ENCODE assay signal across 8 mouse cellular contexts in the genomic region with DNA sequence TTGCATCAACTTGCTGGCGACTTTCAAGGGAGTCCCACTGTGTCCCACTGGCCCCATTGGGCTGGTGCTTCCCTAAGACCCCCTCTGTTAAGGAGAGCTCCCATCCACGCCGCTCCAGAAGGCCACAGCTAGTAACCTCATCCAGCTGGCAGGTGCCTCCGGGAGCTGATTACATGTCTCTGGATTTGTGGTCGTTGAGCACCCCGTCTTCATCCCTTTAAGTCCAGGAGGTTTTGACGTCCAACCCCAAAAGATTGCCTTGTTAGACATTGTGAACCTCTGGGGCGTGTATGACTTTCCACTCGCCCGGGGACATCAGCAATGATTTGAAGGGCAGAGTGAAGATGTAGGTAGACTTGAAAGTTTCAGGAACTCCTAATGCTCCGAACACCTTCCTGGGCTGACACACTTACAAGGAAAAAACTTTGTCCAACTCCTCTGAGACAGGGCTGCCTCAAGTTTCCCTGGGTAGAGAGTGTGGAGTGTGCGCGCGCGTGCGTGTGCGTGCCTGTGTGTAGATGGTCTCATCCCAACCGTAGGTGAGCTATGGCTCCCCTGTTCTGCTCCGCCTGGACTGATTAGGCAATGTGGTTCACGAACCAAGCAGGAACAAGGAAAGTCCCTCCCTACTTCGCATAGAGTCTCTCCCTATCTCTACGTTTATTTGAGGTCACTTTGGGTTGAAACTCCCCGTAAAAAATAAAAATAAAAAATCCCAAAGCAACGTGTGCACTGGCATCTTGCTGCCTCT. TPM values are rescaled to one million over a fixed set of nuclear protein-coding genes. Genes with fewer than 3 reads are reported as not detected.
DNase-seq lines count a peak whose midpoint lies in the region; ATAC-seq and TF ChIP-seq lines count a peak whose summit lies in the region.

No protein-coding gene starts in this region.

- H3K4me3 ChIP-seq in heart, embryonic 12.5 days, result peak overlapping the region; percentile 59
- H3K4me3 ChIP-seq in embryonic facial prominence, embryonic 11.5 days (ENCODE audit: low read depth, low read length), result peak overlapping the region; percentile 79
- H3K4me3 ChIP-seq in hindbrain, embryonic 16.5 days (ENCODE audit: low read length), result peak overlapping the region; percentile 44
- peak overlapping the region; percentile 17; the same call in 1 of the 2 replicates for H3K4me3 ChIP-seq in lung, postnatal 0 days (ENCODE audit: low read depth, low read length)

- TF ChIP-seq CTCF in lung, postnatal 0 days (IDR thresholded peaks at IDR 0.05), result no peak

- no peak for TF ChIP-seq EP300 in lung, postnatal 0 days (IDR thresholded peaks at IDR 0.05)

- 0 out of 2 replicates have a peak overlapping the region, but pooled peaks have one; percentile 19 for H3K9ac ChIP-seq in heart, embryonic 12.5 days
- H3K9ac ChIP-seq in embryonic facial prominence, embryonic 11.5 days (replicated peaks; ENCODE audit: low read length), result peak overlapping the region; percentile 80
- H3K9ac ChIP-seq in hindbrain, embryonic 16.5 days (ENCODE audit: low read depth, low read length), result no peak overlapping the region
- H3K9ac ChIP-seq in lung, postnatal 0 days (replicated peaks; ENCODE audit: low read depth), result peak overlapping the region; percentile 84

- no peaks in the 10 kb centered on the region for H3K9me3 ChIP-seq in heart, embryonic 12.5 days (replicated peaks)
- H3K9me3 ChIP-seq in embryonic facial prominence, embryonic 11.5 days (replicated peaks; ENCODE audit: control insufficient read depth, low read length), result no peaks in the 10 kb centered on the region
- no peaks in the 10 kb centered on the region for H3K9me3 ChIP-seq in hindbrain, embryonic 16.5 days (ENCODE audit: control insufficient read depth, low read length)
- no peaks in the 10 kb centered on the region for H3K9me3 ChIP-seq in lung, postnatal 0 days (ENCODE audit: low read length)

- no peak for ATAC-seq in heart, embryonic 12.5 days (ENCODE audit: insufficient number of reproducible peaks, low FRiP score)
- ATAC-seq in embryonic facial prominence, embryonic 11.5 days (replicated peaks; ENCODE audit: insufficient number of reproducible peaks, low FRiP score, low TSS enrichment, low read depth), result no peak
- ATAC-seq in hindbrain, embryonic 16.5 days, result no peak
- no peak for ATAC-seq in lung, postnatal 0 days
- no peak for ATAC-seq in monocyte, adult 5-6 weeks (replicated peaks; ENCODE audit: insufficient number of reproducible peaks, low FRiP score, low TSS enrichment, poor library complexity, severe bottlenecking)

- H3K4me2 ChIP-seq in heart, embryonic 12.5 days, result peak overlapping the region; percentile 93
- H3K4me2 ChIP-seq in embryonic facial prominence, embryonic 11.5 days (ENCODE audit: low read depth, low read length), result peak overlapping the region; percentile 87
- peak overlapping the region; percentile 85 for H3K4me2 ChIP-seq in hindbrain, embryonic 16.5 days (ENCODE audit: low read length)
- peak overlapping the region; percentile 80 for H3K4me2 ChIP-seq in lung, postnatal 0 days (replicated peaks; ENCODE audit: low read depth, low read length)

- no peaks in the 10 kb centered on the region for H3K36me3 ChIP-seq in heart, embryonic 12.5 days
- no peaks in the 10 kb centered on the region; the same call in 1 of the 2 replicates for H3K36me3 ChIP-seq in embryonic facial prominence, embryonic 11.5 days (replicated peaks; ENCODE audit: control insufficient read depth, insufficient read depth, low read depth, low read length)
- H3K36me3 ChIP-seq in hindbrain, embryonic 16.5 days (ENCODE audit: control insufficient read depth, insufficient read depth, low read length), result no peaks in the 10 kb centered on the region
- H3K36me3 ChIP-seq in lung, postnatal 0 days (ENCODE audit: insufficient read depth, low read length), result peaks cover 12% of the 10 kb centered on the region; the same call in 1 of the 2 replicates

- peaks cover 44% of the 10 kb centered on the region for H3K4me1 ChIP-seq in heart, embryonic 12.5 days (replicated peaks)
- H3K4me1 ChIP-seq in embryonic facial prominence, embryonic 11.5 days (ENCODE audit: control insufficient read depth, insufficient read depth, low read length), result peaks cover 5% of the 10 kb centered on the region
- peaks cover 15% of the 10 kb centered on the region for H3K4me1 ChIP-seq in hindbrain, embryonic 16.5 days (ENCODE audit: control insufficient read depth, insufficient read depth, low read depth, low read length)
- peaks cover 14% of the 10 kb centered on the region; the same call in 1 of the 2 replicates for H3K4me1 ChIP-seq in lung, postnatal 0 days (ENCODE audit: insufficient read depth, low read depth, low read length)

- 8% methylated on average over 24 of the region's 24 CpGs for WGBS in heart, embryonic 12.5 days
- 5% methylated on average over 24 of the region's 24 CpGs for WGBS in embryonic facial prominence, embryonic 11.5 days
- 5% methylated on average over 24 of the region's 24 CpGs for WGBS in hindbrain, embryonic 16.5 days
- WGBS in lung, postnatal 0 days, result 8% methylated on average over 24 of the region's 24 CpGs

- 0 out of 2 replicates have a peak overlapping the region, but pooled peaks have one; percentile 3 for H3K27ac ChIP-seq in heart, embryonic 12.5 days (ENCODE audit: poor library complexity, severe bottlenecking)
- H3K27ac ChIP-seq in embryonic facial prominence, embryonic 11.5 days (replicated peaks; ENCODE audit: low read depth, low read length), result peak overlapping the region; percentile 81
- no peak overlapping the region for H3K27ac ChIP-seq in hindbrain, embryonic 16.5 days (ENCODE audit: low read depth, low read length)
- H3K27ac ChIP-seq in lung, postnatal 0 days (ENCODE audit: low read length), result peak overlapping the region; percentile 97

- no peak for DNase-seq in heart, adult 9 months (ENCODE audit: low spot score in 2 of 2)
- peak; percentile 52 for DNase-seq in embryonic facial prominence, embryonic 11.5 days (ENCODE audit: low spot score)
- DNase-seq in lung, postnatal 0 days (ENCODE audit: low spot score), result no peak
- DNase-seq in right cerebral cortex, postnatal 25 days, result no peak
- DNase-seq in cerebellum, postnatal 36 days, result no peak

- H3K27me3 ChIP-seq in heart, embryonic 12.5 days (replicated peaks), result peaks cover 70% of the 10 kb centered on the region
- peaks cover 14% of the 10 kb centered on the region for H3K27me3 ChIP-seq in embryonic facial prominence, embryonic 11.5 days (ENCODE audit: control insufficient read depth, insufficient read depth, low read length)
- peaks cover 74% of the 10 kb centered on the region for H3K27me3 ChIP-seq in hindbrain, embryonic 16.5 days (replicated peaks; ENCODE audit: control insufficient read depth, insufficient read depth, low read length)
- peaks cover 21% of the 10 kb centered on the region for H3K27me3 ChIP-seq in lung, postnatal 0 days (replicated peaks; ENCODE audit: insufficient read depth, low read length)

RNA-seq across cellular contexts. Expression of gene Gm11444, which starts 7.4 kb away (rescaled TPM):
- not detected in 2 replicates for polyA plus RNA-seq in heart, embryonic 12.5 days (2016; fragmentation: Nextera tagmentation; extraction: Ambion mirVana)
- polyA plus RNA-seq in embryonic facial prominence, embryonic 11.5 days (2014; fragmentation: Nextera tagmentation; extraction: Ambion mirVana), result not detected in 2 replicates
- not detected in 2 replicates for polyA plus RNA-seq in hindbrain, embryonic 16.5 days (2015; fragmentation: Nextera tagmentation; extraction: Ambion mirVana)
- not detected in 2 replicates for polyA plus RNA-seq in lung, postnatal 0 days (2015; fragmentation: Nextera tagmentation; extraction: Ambion mirVana)
- not detected in 3 replicates for total RNA-seq in monocyte, adult 5-6 weeks (2017)

RNA-seq across cellular contexts. Expression of gene Tbx2, which starts 10.4 kb away (rescaled TPM):
- 3.2 TPM in 2 replicates for polyA plus RNA-seq in heart, embryonic 12.5 days (2016; fragmentation: Nextera tagmentation; extraction: Ambion mirVana)
- 22.3 and 25.9 TPM in 2 replicates for polyA plus RNA-seq in embryonic facial prominence, embryonic 11.5 days (2014; fragmentation: Nextera tagmentation; extraction: Ambion mirVana)
- polyA plus RNA-seq in hindbrain, embryonic 16.5 days (2015; fragmentation: Nextera tagmentation; extraction: Ambion mirVana), result 0.64 and 1.0 TPM in 2 replicates
- polyA plus RNA-seq in lung, postnatal 0 days (2015; fragmentation: Nextera tagmentation; extraction: Ambion mirVana), result 43.6 and 49.6 TPM in 2 replicates
- total RNA-seq in monocyte, adult 5-6 weeks (2017), result 0.19 to 0.95 TPM (median 0.21 TPM) in 3 replicates

RNA-seq across cellular contexts. Expression of gene Tbx4, which starts 43.5 kb away (rescaled TPM):
- 0.49 and 0.94 TPM in 2 replicates for polyA plus RNA-seq in heart, embryonic 12.5 days (2016; fragmentation: Nextera tagmentation; extraction: Ambion mirVana)
- 0.65 and 1.5 TPM in 2 replicates for polyA plus RNA-seq in embryonic facial prominence, embryonic 11.5 days (2014; fragmentation: Nextera tagmentation; extraction: Ambion mirVana)
- 0.40 TPM in 2 replicates for polyA plus RNA-seq in hindbrain, embryonic 16.5 days (2015; fragmentation: Nextera tagmentation; extraction: Ambion mirVana)
- polyA plus RNA-seq in lung, postnatal 0 days (2015; fragmentation: Nextera tagmentation; extraction: Ambion mirVana), result 46.2 and 48.5 TPM in 2 replicates
- total RNA-seq in monocyte, adult 5-6 weeks (2017), result not detected in 3 replicates

Comparison
In these comparisons a context has a peak if more than half of its experiments do, and no peak if none do; other contexts are left out.
1. H3K4me3 ChIP-seq: peak in every context shown above with its lines; median percentile 79 in embryonic facial prominence, embryonic 11.5 days; 59 in heart, embryonic 12.5 days; 44 in hindbrain, embryonic 16.5 days; 17 in lung, postnatal 0 days.
2. RNA of gene Tbx4, which starts 43.5 kb away (polyA plus RNA-seq): 46.2 to 48.5 TPM in lung, postnatal 0 days; 0.65 to 1.5 TPM in embryonic facial prominence, embryonic 11.5 days, 0.49 to 0.94 TPM in heart, embryonic 12.5 days and 0.40 TPM in hindbrain, embryonic 16.5 days; every median in the first group is over 10 times any median in the second.
3. Peak in every context shown above with its lines, with median percentiles within 50 percentile points of each other: H3K4me2 ChIP-seq.